Comparison of ENCODE assay signal across 27 mouse cellular contexts in the genomic region with DNA sequence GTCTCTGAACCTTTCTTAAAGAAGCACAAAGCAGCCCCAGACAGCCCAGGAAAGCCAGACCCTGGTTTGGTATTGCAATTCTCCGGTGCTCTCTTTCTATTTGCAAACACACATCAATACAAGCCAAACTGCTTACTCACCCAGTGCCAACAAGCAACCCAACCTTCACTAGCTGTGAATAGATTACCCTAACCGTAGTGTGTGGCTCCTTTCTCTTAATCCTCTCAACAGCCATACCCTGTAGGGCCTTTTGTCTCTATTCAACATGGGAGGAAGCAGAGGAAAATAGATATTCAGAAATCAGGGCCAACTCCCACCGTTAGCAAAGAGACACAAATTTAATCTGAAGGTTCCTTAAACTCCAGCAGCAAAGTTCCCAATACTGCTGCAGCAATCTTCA.
A peak's percentile ranks its signal among the peaks of the same experiment; 100 is the strongest.
DNase-seq lines count a peak whose midpoint lies in the region; ATAC-seq and TF ChIP-seq lines count a peak whose summit lies in the region.
"Had no signal": no experiment of that assay in that cellular context is flagged by ENCODE, and none has a peak within 500 bp of the region (broad histone marks: within the 10 kb centered on the region; RNA-seq: fewer than 3 reads in every experiment).

No protein-coding gene starts in this region.

- no peak overlapping the region for H3K4me3 ChIP-seq in midbrain, embryonic 11.5 days (ENCODE audit: low read depth, low read length)
- no peak overlapping the region for H3K4me3 ChIP-seq in midbrain, embryonic 10.5 days
- H3K4me3 ChIP-seq in ES-E14 (ENCODE audit: insufficient read depth in 1 of 2, low read depth in 1 of 2, low read length in 2 of 2, poor library complexity in 1 of 2, severe bottlenecking in 1 of 2), result no peak overlapping the region
- H3K4me3 ChIP-seq: embryonic facial prominence, embryonic 10.5 days; embryonic facial prominence, embryonic 13.5 days; erythroblast, embryonic 14.5 days; forebrain, embryonic 13.5 days; gastrocnemius, adult 2 months; hindbrain, embryonic 12.5 days; hindbrain, embryonic 15.5 days had no signal

- H3K9me3 ChIP-seq in midbrain, embryonic 11.5 days (ENCODE audit: control insufficient read depth, low read length), result no peaks in the 10 kb centered on the region
- H3K9me3 ChIP-seq in midbrain, embryonic 10.5 days (replicated peaks), result no peaks in the 10 kb centered on the region
- H3K9me3 ChIP-seq in ES-E14 (ENCODE audit: control insufficient read depth, insufficient read depth, low read depth, low read length), result no peaks in the 10 kb centered on the region
- H3K9me3 ChIP-seq: embryonic facial prominence, embryonic 10.5 days; embryonic facial prominence, embryonic 13.5 days; forebrain, embryonic 13.5 days; G1E; hindbrain, embryonic 12.5 days; hindbrain, embryonic 15.5 days had no signal

- peak; percentile 27; the same call in 1 of the 2 replicates for ATAC-seq in midbrain, embryonic 11.5 days (ENCODE audit: low FRiP score)
- ATAC-seq: CD4-positive, CD25-positive, alpha-beta regulatory T cell, adult 4 months; forebrain, embryonic 13.5 days; intestine, postnatal 0 days had no signal

- in situ Hi-C loops in ES-E14 (cut with MboI; ENCODE audit: low sequenced_read_pairs in 2 of 2, unreplicated experiment in 2 of 2), result no loop called here

- H3K36me3 ChIP-seq in midbrain, embryonic 11.5 days (ENCODE audit: control insufficient read depth, insufficient read depth, low read length), result no peaks in the 10 kb centered on the region
- H3K36me3 ChIP-seq in midbrain, embryonic 10.5 days, result no peaks in the 10 kb centered on the region
- H3K36me3 ChIP-seq in ES-E14 (ENCODE audit: control insufficient read depth, insufficient read depth, low read length, poor library complexity, severe bottlenecking), result no peaks in the 10 kb centered on the region
- H3K36me3 ChIP-seq: embryonic facial prominence, embryonic 10.5 days; embryonic facial prominence, embryonic 13.5 days; G1E; hindbrain, embryonic 12.5 days; hindbrain, embryonic 15.5 days had no signal

- DNase-seq in midbrain, embryonic 11.5 days (ENCODE audit: low spot score, missing footprints), result no peak
- DNase-seq in midbrain, embryonic 10.5 days (ENCODE audit: low spot score), result no peak
- peak; percentile 85 for DNase-seq in ES-CJ7 (ENCODE audit: low read depth, low spot score)
- no peak for DNase-seq in ES-E14 (ENCODE audit: low read depth, low spot score)
- peak; percentile 86 for DNase-seq in ZHBTc4 (ENCODE audit: low read depth, low spot score)
- no peak for DNase-seq in spleen, adult 18-20 months
- no peak for DNase-seq in urinary bladder, postnatal 4 days (ENCODE audit: low spot score in 2 of 2)
- DNase-seq: adrenal gland, postnatal 10 days; adrenal gland, postnatal 36 days; cerebellum, adult 11-12 months; cerebellum, adult 8-10 months; cerebellum, postnatal 10 days; cerebellum, postnatal 36 days; embryo, embryonic 11 days; gastrocnemius, adult 2 months; gastrocnemius, postnatal 14 days; heart, adult 11 months had no signal

- H3K27ac ChIP-seq in midbrain, embryonic 11.5 days (ENCODE audit: low read depth, low read length), result no peak overlapping the region
- no peak overlapping the region for H3K27ac ChIP-seq in midbrain, embryonic 10.5 days (replicated peaks)
- H3K27ac ChIP-seq in ES-E14 (ENCODE audit: insufficient read depth, low read depth, low read length, poor library complexity, severe bottlenecking), result peak overlapping the region; percentile 72; the same call in 1 of the 2 replicates
- H3K27ac ChIP-seq: embryonic facial prominence, embryonic 10.5 days; embryonic facial prominence, embryonic 13.5 days; forebrain, embryonic 13.5 days; gastrocnemius, adult 2 months; hindbrain, embryonic 12.5 days; hindbrain, embryonic 15.5 days had no signal

- no peaks in the 10 kb centered on the region for H3K27me3 ChIP-seq in midbrain, embryonic 11.5 days (ENCODE audit: control insufficient read depth, insufficient read depth, low read length)
- H3K27me3 ChIP-seq in midbrain, embryonic 10.5 days (ENCODE audit: low read depth, poor library complexity, severe bottlenecking), result peaks cover 5% of the 10 kb centered on the region; the same call in 1 of the 2 replicates
- H3K27me3 ChIP-seq: embryonic facial prominence, embryonic 13.5 days; forebrain, embryonic 13.5 days; hindbrain, embryonic 12.5 days; hindbrain, embryonic 15.5 days had no signal

- peaks cover 14% of the 10 kb centered on the region for H3K4me1 ChIP-seq in midbrain, embryonic 11.5 days (ENCODE audit: control insufficient read depth, insufficient read depth, low read length)
- peaks cover 26% of the 10 kb centered on the region for H3K4me1 ChIP-seq in midbrain, embryonic 10.5 days
- H3K4me1 ChIP-seq in ES-E14 (ENCODE audit: control insufficient read depth in 2 of 2, insufficient read depth in 2 of 2, low read length in 2 of 2, poor library complexity in 1 of 2), result peaks cover 7 to 11% of the 10 kb centered on the region in 2 experiments; a peak in 2 of 4 replicates
- H3K4me1 ChIP-seq: embryonic facial prominence, embryonic 13.5 days had no signal

- 9% methylated on average over 3 of the region's 3 CpGs for WGBS in midbrain, embryonic 11.5 days
- WGBS in midbrain, embryonic 10.5 days, result 27% methylated on average over 3 of the region's 3 CpGs

- H3K9ac ChIP-seq in midbrain, embryonic 11.5 days (ENCODE audit: low read length), result no peak overlapping the region
- H3K9ac ChIP-seq in ES-E14 (ENCODE audit: insufficient read depth, low read depth, low read length, poor library complexity, severe bottlenecking), result no peak overlapping the region
- H3K9ac ChIP-seq: embryonic facial prominence, embryonic 13.5 days; forebrain, embryonic 13.5 days; hindbrain, embryonic 12.5 days; hindbrain, embryonic 15.5 days had no signal

- no peak overlapping the region for H3K4me2 ChIP-seq in midbrain, embryonic 11.5 days
- H3K4me2 ChIP-seq: embryonic facial prominence, embryonic 13.5 days; forebrain, embryonic 13.5 days; heart, embryonic 11.5 days; hindbrain, embryonic 12.5 days; hindbrain, embryonic 15.5 days had no signal

TF ChIP-seq in ES-E14, 5 proteins besides CTCF, POLR2A, EP300 and RAD21:
- TF ChIP-seq ZC3H11A (IDR thresholded peaks at IDR 0.05; ENCODE audit: borderline replicate concordance, low read depth, low read length), result no peak
- peak; percentile 76; the same call in 1 of the 2 replicates for TF ChIP-seq MAFK (IDR thresholded peaks at IDR 0.05; ENCODE audit: insufficient read depth, low read depth, low read length)

Comparison
In these comparisons a context has a peak if more than half of its experiments do, and no peak if none do; other contexts are left out.
1. DNase-seq: peak in ES-CJ7 (single experiment) and ZHBTc4 (single experiment); none in midbrain, embryonic 11.5 days (single experiment), midbrain, embryonic 10.5 days (single experiment), ES-E14 (single experiment), spleen, adult 18-20 months (0 of 2) and urinary bladder, postnatal 4 days (0 of 2).